ENCODE assay signal across 14 mouse cellular contexts in genomic region chr5:112120766-112121165, GRCm38 (mm10).
"Had no signal": no experiment of that assay in that cellular context is flagged by ENCODE, and none has a peak within 500 bp of the region (broad histone marks: within the 10 kb centered on the region; RNA-seq: fewer than 3 reads in every experiment).

No protein-coding gene starts in this region.

- H3K4me3 ChIP-seq: limb, embryonic 15.5 days; liver, embryonic 12.5 days; neural tube, embryonic 13.5 days had no signal

- H3K4me2 ChIP-seq: limb, embryonic 15.5 days; liver, embryonic 12.5 days; lung, embryonic 14.5 days; midbrain, embryonic 11.5 days; neural tube, embryonic 13.5 days had no signal

- H3K9ac ChIP-seq: limb, embryonic 15.5 days; liver, embryonic 12.5 days; lung, embryonic 14.5 days; neural tube, embryonic 13.5 days had no signal

- H3K9me3 ChIP-seq: limb, embryonic 15.5 days; liver, embryonic 12.5 days; neural tube, embryonic 13.5 days had no signal

- H3K4me1 ChIP-seq: liver, embryonic 12.5 days had no signal

- DNase-seq: kidney, adult 18-20 months; kidney, postnatal 36 days; layer of hippocampus, adult 9-11 months; layer of hippocampus, postnatal 36 days; lung, embryonic 14.5 days; lung, postnatal 10 days; lung, postnatal 4 days; right cerebral cortex, adult 18-20 months; thymus, adult 18-20 months; thymus, postnatal 25 days had no signal

- H3K27ac ChIP-seq: limb, embryonic 15.5 days; liver, embryonic 12.5 days; neural tube, embryonic 13.5 days had no signal

- H3K36me3 ChIP-seq: limb, embryonic 15.5 days; liver, embryonic 12.5 days; neural tube, embryonic 13.5 days had no signal

- ATAC-seq: liver, embryonic 12.5 days had no signal
